Mouse (Mus musculus) kidney, embryonic 16.5 days (tissue): Measurements from ENCODE around the gene Slc50a1. TPM values are rescaled to one million over a fixed set of nuclear protein-coding genes. Genes with fewer than 3 reads are reported as not detected.
A peak's percentile ranks its signal among the peaks of the same experiment; 100 is the strongest.

Experiments used
- ATAC-seq: fragments of 200-750 bp; cut with Nextera tagmentation; 2 replicates; pipeline ENCODE4 v1.8.0; 2017; ENCODE audit warnings: moderate TSS enrichment; ENCODE audit not compliant: low FRiP score, low TSS enrichment
- H3K27ac ChIP-seq: fragments of 300-500 bp; sonication (generic); 2 replicates; pipeline ENCODE4 v1.5.1; 2014; ENCODE audit warnings: low read length
- H3K27me3 ChIP-seq: fragments of 300-500 bp; sonication (generic); 2 replicates; pipeline ENCODE4 v1.6.1; 2014; ENCODE audit warnings: low read length, control low read depth, mixed read lengths; ENCODE audit not compliant: insufficient read depth
- H3K36me3 ChIP-seq: fragments of 300-500 bp; sonication (generic); 2 replicates; pipeline ENCODE4 v1.6.1; 2014; ENCODE audit warnings: low read length, control low read depth, mixed read lengths; ENCODE audit not compliant: insufficient read depth
- H3K4me1 ChIP-seq: fragments of 300-500 bp; sonication (generic); 2 replicates; pipeline ENCODE4 v1.6.1; 2014; ENCODE audit warnings: low read length, control low read depth, mixed read lengths; ENCODE audit not compliant: insufficient read depth
- H3K4me2 ChIP-seq: fragments of 300-500 bp; sonication (generic); replicated peaks from 2 replicates; pipeline ENCODE4 v1.6.1; 2014; ENCODE audit warnings: low read depth, low read length
- H3K4me3 ChIP-seq: fragments of 300-500 bp; sonication (generic); 2 replicates; pipeline ENCODE4 v1.5.1; 2014; ENCODE audit warnings: mild to moderate bottlenecking, low read length
- H3K9ac ChIP-seq: fragments of 300-500 bp; sonication (generic); replicated peaks from 2 replicates; pipeline ENCODE4 v1.6.1; 2014; ENCODE audit warnings: low read length
- H3K9me3 ChIP-seq: fragments of 300-500 bp; sonication (generic); 2 replicates; pipeline ENCODE4 v1.6.1; 2016; ENCODE audit warnings: low read length, control low read depth
- WGBS: fragments of 180-500 bp; shearing (Covaris S2); extraction: QIAGEN DNeasy Blood & Tissue Kit; methylation state at CpG from one replicate; pipeline ENCODE4 v1.1.7; 2014; 5-methylcytosine and 5-hydroxymethylcytosine counted together
- polyA plus RNA-seq: library from polyadenylated mRNA; unstranded; fragments of >200 nt; fragmentation: Nextera tagmentation; extraction: Ambion mirVana; gene quantifications from 2 replicates; pipeline ENCODE4 v1.2.1, GENCODE M21; 2015

Slc50a1 gene
- polyA plus RNA-seq, 1 experiment from 2014 or later, result 58.8 TPM

DNA sequence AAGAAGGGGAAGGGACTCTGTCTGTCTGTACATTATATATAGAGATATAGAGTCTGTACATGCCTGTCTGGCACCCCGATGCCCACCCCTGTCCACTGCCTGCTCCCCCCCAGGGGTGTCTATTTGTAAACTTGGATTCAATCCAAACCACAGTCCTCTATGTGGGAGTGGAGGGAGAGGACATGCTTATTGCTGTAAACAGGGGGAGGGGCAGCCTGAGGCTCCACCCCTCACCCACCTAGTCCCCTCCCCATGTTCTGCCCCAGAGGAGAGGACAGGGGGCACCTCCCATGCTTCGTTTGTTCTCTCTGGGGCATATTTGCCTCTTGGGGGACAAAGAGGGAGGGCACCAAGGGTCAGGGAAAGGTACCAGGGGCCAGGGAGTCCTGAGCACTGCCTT lies 44.4 kb upstream of the Slc50a1 start:
- Histone ChIP-seq H3K36me3 (no peaks in the 10 kb centered on the region), H3K27ac (peak overlapping the region; percentile 9; the same call in 1 of the 2 replicates), H3K27me3 (peaks cover 13% of the 10 kb centered on the region; the same call in 1 of the 2 replicates), H3K4me3 (peak overlapping the region; percentile 43), H3K9me3 (no peaks in the 10 kb centered on the region), H3K4me2 (peak overlapping the region; percentile 68), H3K4me1 (peaks cover 29% of the 10 kb centered on the region), H3K9ac (peak overlapping the region; percentile 58)
- ATAC-seq, result no peak
- WGBS, result 44% methylated on average over 2 of the region's 2 CpGs

DNA sequence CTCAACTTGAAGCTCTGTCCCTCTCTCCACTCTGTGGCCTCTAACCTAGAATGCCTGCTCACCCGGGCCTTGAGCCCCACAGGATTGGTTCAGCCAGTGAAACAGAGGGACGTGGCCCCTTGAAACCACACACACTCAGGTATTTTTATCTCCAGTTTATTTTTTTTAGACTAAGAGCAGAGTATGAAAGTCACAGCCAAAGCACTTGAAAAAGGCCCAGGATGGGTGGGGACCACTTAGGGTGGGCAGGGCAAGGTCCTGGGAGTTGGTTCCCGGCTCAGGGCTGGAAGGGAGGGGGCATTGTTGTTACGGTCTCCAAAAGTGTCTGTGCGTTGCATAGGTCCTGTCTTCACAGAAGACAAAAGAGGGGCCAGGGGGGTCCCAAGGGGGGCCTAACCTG lies 44.0 kb upstream of the Slc50a1 start:
- Histone ChIP-seq H3K9me3 (no peaks in the 10 kb centered on the region), H3K9ac (no peak overlapping the region), H3K4me3 (no peak overlapping the region), H3K4me1 (peaks cover 25% of the 10 kb centered on the region), H3K27me3 (peaks cover 13% of the 10 kb centered on the region; the same call in 1 of the 2 replicates), H3K27ac (no peak overlapping the region), H3K36me3 (no peaks in the 10 kb centered on the region), H3K4me2 (no peak overlapping the region)
- ATAC-seq, result no peak
- WGBS, result 78% methylated on average over 5 of the region's 5 CpGs

DNA sequence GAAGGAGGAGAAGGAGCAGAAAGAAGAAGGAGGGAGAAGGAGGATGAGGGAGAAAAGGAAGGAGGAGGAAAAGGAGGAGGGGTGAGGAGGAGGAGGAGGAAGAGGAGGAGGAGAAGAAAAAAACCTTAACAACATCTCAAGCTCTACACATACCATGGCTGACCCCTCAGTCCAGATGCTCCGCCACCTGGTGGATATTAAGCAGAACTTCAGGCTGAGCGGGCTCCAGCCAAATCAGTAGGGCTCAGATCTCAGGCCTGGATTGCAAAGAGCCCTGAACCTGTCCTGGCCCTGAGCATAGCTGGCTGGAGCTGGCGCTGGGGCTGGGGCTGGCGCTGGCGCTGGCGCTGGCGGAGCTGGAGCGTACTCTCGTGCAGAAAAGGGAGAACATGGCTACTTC lies 37.7 kb upstream of the Slc50a1 start:
- peak; percentile 66 for ATAC-seq

DNA sequence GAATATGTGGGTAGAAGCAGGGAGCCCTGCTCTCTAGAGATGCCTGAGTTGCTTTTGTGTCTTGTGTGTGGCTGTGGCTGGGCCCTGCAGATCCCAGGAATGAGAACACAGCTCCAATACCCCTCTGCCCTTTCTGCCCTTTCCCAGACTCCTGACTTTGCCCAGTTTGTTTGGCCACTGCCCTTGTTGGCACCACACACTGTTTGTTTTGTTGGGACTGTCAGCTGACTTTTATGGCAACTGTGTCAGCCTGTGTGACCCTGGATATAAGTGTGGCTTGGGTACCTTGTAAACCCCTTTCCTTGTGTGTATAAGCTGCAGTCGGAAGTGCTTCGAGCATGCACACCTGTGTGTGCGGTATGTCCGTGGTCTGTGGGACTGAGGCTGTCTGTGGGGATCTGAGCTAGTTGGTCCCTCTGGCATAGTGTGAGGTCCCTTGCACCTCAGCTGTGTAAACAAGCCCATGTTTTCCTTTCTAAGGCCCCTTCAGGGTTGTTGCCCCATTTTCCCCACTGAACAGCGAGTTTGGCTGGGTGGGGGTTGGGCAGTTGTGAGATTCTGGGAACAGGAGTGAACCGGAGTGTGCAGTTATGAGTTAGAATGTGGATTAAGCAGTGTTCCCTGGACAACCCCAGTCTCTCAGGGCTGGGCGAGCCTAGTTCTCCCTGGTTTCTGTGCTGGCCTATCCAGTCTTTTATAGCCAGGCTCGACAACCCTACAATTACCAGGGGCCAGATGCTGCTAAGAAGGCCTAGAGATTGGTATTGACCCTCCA lies 35.4 kb upstream of the Slc50a1 start:
- no peaks in the 10 kb centered on the region for H3K9me3 ChIP-seq
- 46% methylated on average over 8 of the region's 8 CpGs for WGBS
- H3K9ac ChIP-seq, result 0 out of 2 replicates have a peak overlapping the region, but pooled peaks have one; percentile 9
- H3K27ac ChIP-seq, result peak overlapping the region; percentile 28; the same call in 1 of the 2 replicates
- H3K36me3 ChIP-seq, result no peaks in the 10 kb centered on the region
- no peak overlapping the region for H3K4me2 ChIP-seq
- ATAC-seq, result peak; percentile 28
- no peak overlapping the region for H3K4me3 ChIP-seq
- peaks cover 12% of the 10 kb centered on the region for H3K4me1 ChIP-seq
- H3K27me3 ChIP-seq, result no peaks in the 10 kb centered on the region

More for the DNA sequence above, 37.7 kb upstream of the Slc50a1 start:
- H3K4me2 ChIP-seq, result no peak overlapping the region
- H3K27me3 ChIP-seq, result no peaks in the 10 kb centered on the region
- peaks cover 12% of the 10 kb centered on the region for H3K4me1 ChIP-seq
- H3K36me3 ChIP-seq, result no peaks in the 10 kb centered on the region
- no peak overlapping the region for H3K27ac ChIP-seq
- 4% methylated on average over 9 of the region's 9 CpGs for WGBS
- H3K4me3 ChIP-seq, result no peak overlapping the region
- no peaks in the 10 kb centered on the region for H3K9me3 ChIP-seq
- H3K9ac ChIP-seq, result 0 out of 2 replicates have a peak overlapping the region, but pooled peaks have one; percentile 15

DNA sequence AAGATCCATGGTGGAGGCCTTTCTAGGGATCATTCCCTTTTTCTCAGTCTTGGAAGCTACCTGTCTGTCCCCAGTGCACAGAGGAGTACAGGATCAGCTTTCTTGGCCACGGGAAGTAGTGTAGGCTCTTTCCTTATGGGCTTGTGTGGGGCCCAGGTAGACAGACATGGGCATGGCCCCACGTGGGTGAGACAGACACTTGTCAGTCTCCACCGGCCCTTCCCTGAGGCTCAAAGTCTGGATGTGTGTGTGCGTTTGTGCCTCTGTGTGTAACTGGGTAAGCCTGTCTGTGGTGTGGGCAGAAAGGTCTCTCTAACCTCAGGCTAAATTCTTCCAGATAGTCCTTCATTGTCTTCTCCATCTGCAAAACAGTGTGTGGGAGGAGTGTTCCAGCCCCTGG lies 34.7 kb upstream of the Slc50a1 start:
- 57% methylated on average over 4 of the region's 4 CpGs for WGBS
- no peak overlapping the region for H3K4me3 ChIP-seq
- H3K9ac ChIP-seq, result no peak overlapping the region
- peaks cover 14% of the 10 kb centered on the region for H3K4me1 ChIP-seq
- no peaks in the 10 kb centered on the region for H3K36me3 ChIP-seq
- no peak for ATAC-seq
- no peaks in the 10 kb centered on the region for H3K27me3 ChIP-seq
- H3K27ac ChIP-seq, result peak overlapping the region; percentile 28; the same call in 1 of the 2 replicates
- no peaks in the 10 kb centered on the region for H3K9me3 ChIP-seq
- H3K4me2 ChIP-seq, result no peak overlapping the region

DNA sequence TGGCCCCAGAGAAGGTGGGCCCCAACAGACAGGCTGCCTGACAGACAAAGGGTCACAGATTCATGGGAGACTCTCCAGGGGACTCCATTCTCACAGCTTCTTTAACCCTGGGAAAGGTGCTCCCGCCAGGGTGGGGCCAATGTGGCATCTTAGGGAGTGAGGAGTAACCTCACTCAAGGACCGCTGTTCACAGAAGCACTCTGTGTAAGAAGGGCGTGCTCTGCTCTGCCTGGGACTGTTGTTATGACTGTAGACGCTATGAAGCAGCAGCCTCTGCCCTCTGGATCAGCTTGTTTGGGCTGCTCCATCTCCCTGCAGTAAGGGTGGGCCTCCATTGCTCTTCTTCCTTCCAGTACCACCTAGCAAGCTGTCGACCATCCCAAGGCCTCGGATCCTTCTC lies 34.1 kb upstream of the Slc50a1 start:
- Histone ChIP-seq H3K36me3 (no peaks in the 10 kb centered on the region), H3K4me3 (no peak overlapping the region), H3K27me3 (no peaks in the 10 kb centered on the region), H3K9ac (no peak overlapping the region), H3K9me3 (no peaks in the 10 kb centered on the region), H3K4me1 (peaks cover 21% of the 10 kb centered on the region), H3K4me2 (no peak overlapping the region), H3K27ac (no peak overlapping the region)
- ATAC-seq, result no peak
- WGBS, result 67% methylated on average over 6 of the region's 6 CpGs

DNA sequence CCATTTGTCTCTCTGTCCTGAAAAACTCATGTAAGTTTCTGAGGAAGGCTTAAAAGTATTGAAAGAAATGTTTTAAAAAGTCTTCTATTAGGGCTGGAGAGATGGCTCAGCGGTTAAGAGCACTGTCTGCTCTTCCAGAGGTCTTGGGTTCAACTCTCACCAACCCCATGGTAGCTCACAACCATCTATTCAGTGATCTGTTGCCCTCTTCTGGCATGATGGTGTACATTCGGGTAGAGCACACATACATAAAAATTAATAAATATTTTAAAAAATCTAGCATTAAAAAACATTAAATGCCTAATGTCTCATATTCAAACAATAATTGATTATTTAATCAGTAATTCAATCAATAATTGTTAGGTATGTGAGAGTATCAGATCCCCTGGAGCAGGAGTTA lies 30.1 kb upstream of the Slc50a1 start:
- WGBS, result 67% methylated on average over 2 of the region's 2 CpGs
- Histone ChIP-seq H3K9ac (no peak overlapping the region), H3K4me1 (peaks cover 15% of the 10 kb centered on the region), H3K4me3 (no peak overlapping the region), H3K27me3 (no peaks in the 10 kb centered on the region), H3K36me3 (no peaks in the 10 kb centered on the region), H3K9me3 (no peaks in the 10 kb centered on the region), H3K4me2 (no peak overlapping the region), H3K27ac (0 out of 2 replicates have a peak overlapping the region, but pooled peaks have one; percentile 6)
- ATAC-seq, result no peak

DNA sequence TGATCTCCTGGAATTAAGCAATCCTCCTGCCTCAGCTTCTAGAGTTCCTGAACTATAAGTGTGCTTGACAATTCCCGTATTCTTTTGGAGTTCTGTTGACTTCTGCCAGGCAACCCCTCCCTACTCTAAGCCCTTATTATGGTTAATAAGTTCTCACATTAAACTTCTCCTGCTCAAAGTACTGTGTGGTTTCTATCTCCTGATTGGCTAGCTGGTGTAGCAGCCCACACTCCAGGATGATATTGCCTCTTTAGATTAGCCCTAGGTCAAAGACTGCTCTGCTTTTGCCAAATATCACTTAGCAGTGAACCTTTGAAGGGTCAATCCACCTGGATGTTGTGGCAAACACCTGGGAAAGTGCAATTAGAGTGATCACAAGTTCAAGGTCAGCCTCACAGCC lies 29.7 kb upstream of the Slc50a1 start:
- H3K9me3 ChIP-seq, result no peaks in the 10 kb centered on the region
- H3K4me1 ChIP-seq, result peaks cover 12% of the 10 kb centered on the region
- H3K9ac ChIP-seq, result peak overlapping the region; percentile 53; the same call in 1 of the 2 replicates
- H3K4me3 ChIP-seq, result peak overlapping the region; percentile 35
- peak overlapping the region; percentile 36; the same call in 1 of the 2 replicates for H3K27ac ChIP-seq
- H3K36me3 ChIP-seq, result no peaks in the 10 kb centered on the region
- WGBS, result 43% methylated on average over 1 of the region's 1 CpGs
- peak overlapping the region; percentile 61 for H3K4me2 ChIP-seq
- H3K27me3 ChIP-seq, result no peaks in the 10 kb centered on the region
- ATAC-seq, result peak; percentile 76

DNA sequence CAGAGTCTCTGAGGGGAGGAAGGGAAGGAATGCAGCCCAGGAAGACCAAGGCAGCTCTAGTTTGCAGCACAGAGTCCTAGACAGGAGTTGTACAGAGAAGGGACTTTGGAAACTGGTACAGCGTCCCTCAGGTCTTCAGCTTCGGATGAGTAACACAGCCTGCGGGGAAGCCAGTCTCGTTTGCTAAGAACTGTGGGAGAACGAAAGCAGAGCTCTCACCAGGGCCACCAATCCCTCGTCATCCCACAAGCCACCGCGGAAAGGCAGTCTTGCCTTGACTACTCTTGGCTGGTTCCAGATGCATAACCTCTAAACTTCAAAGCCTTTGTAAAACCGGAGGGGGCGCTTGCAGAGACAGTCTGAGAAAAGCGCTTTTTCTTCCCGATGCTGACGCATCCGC lies 29.1 kb upstream of the Slc50a1 start:
- H3K27me3 ChIP-seq, result no peaks in the 10 kb centered on the region
- H3K27ac ChIP-seq, result 0 out of 2 replicates have a peak overlapping the region, but pooled peaks have one; percentile 36
- H3K9me3 ChIP-seq, result no peaks in the 10 kb centered on the region
- no peaks in the 10 kb centered on the region for H3K36me3 ChIP-seq
- H3K9ac ChIP-seq, result peak overlapping the region; percentile 53
- 1% methylated on average over 14 of the region's 14 CpGs for WGBS
- ATAC-seq, result peak; percentile 67
- peaks cover 12% of the 10 kb centered on the region for H3K4me1 ChIP-seq
- H3K4me3 ChIP-seq, result peak overlapping the region; percentile 35
- H3K4me2 ChIP-seq, result peak overlapping the region; percentile 61

DNA sequence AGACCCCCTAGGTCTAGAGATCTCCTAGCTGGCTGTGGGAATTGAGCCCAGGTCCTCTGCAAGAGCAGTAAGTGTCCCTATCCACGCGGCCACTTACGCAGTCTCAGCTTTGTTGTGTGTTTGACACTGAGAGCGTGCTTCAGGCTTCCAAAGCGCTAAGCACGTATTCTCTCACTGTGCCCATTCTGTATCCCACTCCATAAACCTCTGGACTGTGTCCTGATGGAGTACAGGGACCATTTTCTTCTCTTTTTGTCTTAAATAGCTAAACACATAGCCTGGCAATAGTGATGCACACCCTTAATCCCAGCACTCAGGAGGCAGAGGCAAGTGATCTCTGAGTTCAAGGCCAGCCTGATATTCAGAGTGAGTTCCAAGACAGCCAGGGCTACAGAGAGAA lies 28.5 kb upstream of the Slc50a1 start:
- Histone ChIP-seq H3K36me3 (no peaks in the 10 kb centered on the region), H3K27me3 (no peaks in the 10 kb centered on the region), H3K27ac (no peak overlapping the region), H3K4me1 (peaks cover 12% of the 10 kb centered on the region), H3K4me2 (peak overlapping the region; percentile 61; the same call in 1 of the 2 replicates), H3K9me3 (no peaks in the 10 kb centered on the region), H3K4me3 (no peak overlapping the region), H3K9ac (no peak overlapping the region)
- no peak for ATAC-seq
- WGBS, result 82% methylated on average over 6 of the region's 6 CpGs
